Comparison of ENCODE assay signal across 9 mouse cellular contexts in genomic region chr1:66987558-66988190, GRCm38 (mm10). TPM values are rescaled to one million over a fixed set of nuclear protein-coding genes. Genes with fewer than 3 reads are reported as not detected.
DNase-seq lines count a peak whose midpoint lies in the region; ATAC-seq lines count a peak whose summit lies in the region.
"Had no signal": no experiment of that assay in that cellular context is flagged by ENCODE, and none has a peak within 500 bp of the region (broad histone marks: within the 10 kb centered on the region; RNA-seq: fewer than 3 reads in every experiment).

No protein-coding gene starts in this region.

- no peak for DNase-seq in heart, postnatal 14 days
- DNase-seq in CD4-positive, CD25-positive, alpha-beta regulatory T cell, adult 2 months (ENCODE audit: low read depth, low spot score): peak; percentile 60
- no peak for DNase-seq in hindbrain, embryonic 11.5 days (ENCODE audit: low spot score)
- no peak for DNase-seq in spleen, postnatal 10 days (ENCODE audit: low spot score in 2 of 2)
- DNase-seq in MN1 (ENCODE audit: low spot score): no peak
- no peak for DNase-seq in layer of hippocampus, adult 9-11 months
- DNase-seq: kidney, postnatal 4 days had no signal

- H3K9ac ChIP-seq in heart, embryonic 11.5 days (ENCODE audit: low read depth, low read length): no peak overlapping the region
- no peak overlapping the region for H3K9ac ChIP-seq in hindbrain, embryonic 11.5 days (ENCODE audit: low read depth, low read length)

- intact Hi-C loops in heart, postnatal 14 days (cut with DNase I): no loop called here

- no peak overlapping the region for H3K4me3 ChIP-seq in heart, embryonic 11.5 days (ENCODE audit: low read depth, low read length)
- H3K4me3 ChIP-seq in hindbrain, embryonic 11.5 days (ENCODE audit: low read depth, low read length): no peak overlapping the region

- no peak overlapping the region for H3K27ac ChIP-seq in heart, embryonic 11.5 days (ENCODE audit: low read depth, low read length)
- no peak overlapping the region for H3K27ac ChIP-seq in hindbrain, embryonic 11.5 days (ENCODE audit: low read depth, low read length)

- no peaks in the 10 kb centered on the region for H3K9me3 ChIP-seq in heart, embryonic 11.5 days (replicated peaks; ENCODE audit: control insufficient read depth, low read length)
- no peaks in the 10 kb centered on the region for H3K9me3 ChIP-seq in hindbrain, embryonic 11.5 days (ENCODE audit: control insufficient read depth, low read length)

- no peaks in the 10 kb centered on the region for H3K27me3 ChIP-seq in heart, embryonic 11.5 days (ENCODE audit: control insufficient read depth, insufficient read depth, low read length)
- H3K27me3 ChIP-seq in hindbrain, embryonic 11.5 days (ENCODE audit: control insufficient read depth, insufficient read depth, low read length): no peaks in the 10 kb centered on the region

- no peak; the same call in 1 of the 2 replicates for ATAC-seq in heart, embryonic 11.5 days (replicated peaks; ENCODE audit: insufficient number of reproducible peaks, low FRiP score, low TSS enrichment)
- peak; percentile 48; the same call in 1 of the 2 replicates for ATAC-seq in hindbrain, embryonic 11.5 days (ENCODE audit: low FRiP score)
- ATAC-seq in megakaryocyte, adult 5-6 weeks (ENCODE audit: poor library complexity, severe bottlenecking): peak; percentile 82

- H3K4me2 ChIP-seq in heart, embryonic 11.5 days: peak overlapping the region; percentile 31
- H3K4me2 ChIP-seq in hindbrain, embryonic 11.5 days (replicated peaks; ENCODE audit: low read depth, low read length): no peak overlapping the region

- H3K36me3 ChIP-seq in heart, embryonic 11.5 days (ENCODE audit: control insufficient read depth, insufficient read depth, low read length): no peaks in the 10 kb centered on the region
- H3K36me3 ChIP-seq in hindbrain, embryonic 11.5 days (ENCODE audit: control insufficient read depth, insufficient read depth, low read length): no peaks in the 10 kb centered on the region

- H3K4me1 ChIP-seq in heart, embryonic 11.5 days (ENCODE audit: control insufficient read depth, insufficient read depth, low read length): no peaks in the 10 kb centered on the region
- no peaks in the 10 kb centered on the region for H3K4me1 ChIP-seq in hindbrain, embryonic 11.5 days (replicated peaks; ENCODE audit: control insufficient read depth, insufficient read depth, low read length)

- WGBS in heart, embryonic 11.5 days (ENCODE audit: insufficient replicate concordance): 44% methylated on average over 18 of the region's 18 CpGs
- 80% methylated on average over 18 of the region's 18 CpGs for WGBS in hindbrain, embryonic 11.5 days

RNA-seq across cellular contexts. Expression of gene Myl1, which starts 42.5 kb away (rescaled TPM):
- 829 and 847 TPM in 2 replicates for polyA plus RNA-seq in heart, embryonic 11.5 days (2014; fragmentation: Nextera tagmentation; extraction: Ambion mirVana)
- total RNA-seq in heart, postnatal 14 days (2021): 10 to 100 TPM; 25.3 to 35.9 TPM
- 9.6 and 14.5 TPM in 2 replicates for polyA plus RNA-seq in hindbrain, embryonic 11.5 days (2014; fragmentation: Nextera tagmentation; extraction: Ambion mirVana)
- not detected in 2 replicates for total RNA-seq in megakaryocyte, adult 5-6 weeks (2015)
- not detected in 2 replicates for total RNA-seq in megakaryocyte, adult 5-6 weeks (2017)

RNA-seq across cellular contexts. Expression of gene Lancl1, which starts 51.0 kb away (rescaled TPM):
- polyA plus RNA-seq in heart, embryonic 11.5 days (2014; fragmentation: Nextera tagmentation; extraction: Ambion mirVana): 60.4 and 63.3 TPM in 2 replicates
- 10 to 100 TPM; 32.3 to 33.8 TPM for total RNA-seq in heart, postnatal 14 days (2021)
- polyA plus RNA-seq in hindbrain, embryonic 11.5 days (2014; fragmentation: Nextera tagmentation; extraction: Ambion mirVana): 99.4 and 111 TPM in 2 replicates
- 18.4 and 25.0 TPM in 2 replicates for total RNA-seq in megakaryocyte, adult 5-6 weeks (2015)
- 13.3 and 23.3 TPM in 2 replicates for total RNA-seq in megakaryocyte, adult 5-6 weeks (2017)

Comparison
In these comparisons a context has a peak if more than half of its experiments do, and no peak if none do; other contexts are left out.
1. RNA of gene Myl1, which starts 42.5 kb away (total RNA-seq): 25.3 to 35.9 TPM in heart, postnatal 14 days; not detected in megakaryocyte, adult 5-6 weeks; every median in the first group is over 10 times any median in the second.